Mouse (Mus musculus): Measurements from ENCODE around the gene Tmem59l.

The Tmem59l gene

DNA sequence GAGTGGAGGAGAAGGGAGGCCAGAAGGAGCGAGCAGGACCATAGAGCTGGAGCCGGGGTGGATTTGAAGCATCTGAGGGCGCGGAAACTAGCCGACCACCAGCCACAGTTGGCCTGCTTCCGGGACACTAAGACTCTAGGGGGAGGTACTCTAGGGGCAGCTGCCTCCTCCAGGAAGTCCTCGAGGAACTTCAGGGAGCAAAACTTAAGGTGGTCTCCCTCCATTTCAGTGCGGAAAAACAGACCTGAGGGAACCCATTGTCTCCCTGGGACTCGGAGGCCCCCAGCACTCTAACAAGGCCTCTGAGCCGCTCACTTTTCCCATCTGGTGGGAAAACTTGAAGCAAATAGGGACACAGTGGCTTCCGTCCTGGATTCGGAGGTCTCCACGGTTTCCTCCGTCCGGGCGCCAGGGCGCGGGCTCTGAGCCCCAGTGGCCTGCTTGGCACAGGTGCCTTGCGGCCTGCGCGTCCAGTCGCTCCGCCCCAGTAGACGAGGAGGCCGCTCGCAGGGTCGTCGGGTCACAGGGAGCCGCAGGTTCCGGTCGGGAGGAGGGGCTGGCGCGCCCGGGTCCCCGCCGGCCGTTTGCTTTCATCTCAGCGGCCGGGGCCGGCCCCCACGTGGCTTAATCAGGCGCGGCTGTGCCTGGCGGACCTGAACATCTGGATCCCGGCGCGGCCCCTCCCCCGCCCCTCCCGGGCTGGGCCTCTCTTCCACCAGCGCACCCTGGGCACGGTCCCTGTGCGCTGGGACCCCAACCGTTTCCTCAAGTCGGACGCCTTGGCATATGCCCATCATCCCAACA lies 1.0 kb upstream of the Tmem59l start:
- DNase-seq, result peak; percentile 68

- DNase-seq, result peak; percentile 81
Measured at GRCm38 (mm10) chr8:70486191-70486681, 922 bp downstream of the Tmem59l start.

- DNase-seq, result no peak
Measured at GRCm38 (mm10) chr8:70482943-70483342, 4.2 kb downstream of the Tmem59l start.

DNA sequence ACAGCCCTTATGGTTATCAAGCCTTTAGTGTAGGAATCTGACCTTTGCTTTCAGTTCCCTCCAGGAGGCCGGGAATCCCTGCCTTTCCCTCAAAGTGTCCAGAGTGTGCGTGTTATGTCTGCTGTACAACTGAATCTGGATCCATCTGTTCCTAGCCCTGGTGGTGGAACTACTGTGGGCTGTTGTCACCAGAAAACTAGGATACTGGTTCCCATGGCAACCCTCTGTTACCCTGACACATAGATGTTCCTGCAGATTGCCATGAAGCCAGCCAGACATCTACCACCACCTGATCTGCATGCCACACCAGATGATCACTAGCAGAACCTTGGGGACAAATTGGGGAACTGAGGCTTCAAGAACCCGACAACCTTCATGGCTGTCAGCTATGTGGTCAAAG lies 5.2 kb downstream of the Tmem59l start:
- no peak for DNase-seq

DNA sequence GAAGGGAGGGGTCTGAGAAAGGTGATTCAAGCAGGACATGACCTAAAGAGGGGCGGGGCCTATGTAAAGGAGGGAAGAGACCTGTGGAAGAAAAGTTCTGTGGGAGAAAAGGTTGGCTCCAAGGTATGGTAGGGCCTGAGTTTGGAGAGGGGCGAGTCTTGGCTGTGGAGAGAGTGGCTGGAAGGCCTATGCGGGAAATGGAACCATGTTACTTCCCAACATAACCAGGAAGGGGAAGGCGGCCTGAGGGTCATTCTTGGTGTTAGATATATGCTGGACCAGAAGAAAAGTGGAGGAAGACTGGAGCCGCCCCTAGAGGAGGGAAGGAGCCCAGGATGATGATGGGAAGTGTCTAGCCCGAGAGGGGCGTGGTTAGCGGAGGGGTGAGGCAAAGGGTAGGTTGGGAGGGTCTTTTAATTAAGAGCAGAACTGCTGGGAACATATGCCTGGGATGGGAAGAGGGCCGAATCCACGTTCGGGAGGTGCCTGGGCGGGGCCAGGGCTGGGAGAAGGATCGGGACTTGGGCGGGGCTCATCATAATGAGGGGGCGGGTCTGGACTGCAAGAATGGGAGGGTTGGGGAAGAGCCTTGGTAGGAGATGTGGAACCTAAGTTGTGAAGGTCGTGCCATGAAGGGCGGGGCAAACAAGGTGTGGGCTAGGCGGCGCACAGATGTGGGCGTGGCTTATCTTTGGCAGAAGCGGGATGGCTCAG lies 9.7 kb downstream of the Tmem59l start:
- peak; percentile 77 for DNase-seq

DNA sequence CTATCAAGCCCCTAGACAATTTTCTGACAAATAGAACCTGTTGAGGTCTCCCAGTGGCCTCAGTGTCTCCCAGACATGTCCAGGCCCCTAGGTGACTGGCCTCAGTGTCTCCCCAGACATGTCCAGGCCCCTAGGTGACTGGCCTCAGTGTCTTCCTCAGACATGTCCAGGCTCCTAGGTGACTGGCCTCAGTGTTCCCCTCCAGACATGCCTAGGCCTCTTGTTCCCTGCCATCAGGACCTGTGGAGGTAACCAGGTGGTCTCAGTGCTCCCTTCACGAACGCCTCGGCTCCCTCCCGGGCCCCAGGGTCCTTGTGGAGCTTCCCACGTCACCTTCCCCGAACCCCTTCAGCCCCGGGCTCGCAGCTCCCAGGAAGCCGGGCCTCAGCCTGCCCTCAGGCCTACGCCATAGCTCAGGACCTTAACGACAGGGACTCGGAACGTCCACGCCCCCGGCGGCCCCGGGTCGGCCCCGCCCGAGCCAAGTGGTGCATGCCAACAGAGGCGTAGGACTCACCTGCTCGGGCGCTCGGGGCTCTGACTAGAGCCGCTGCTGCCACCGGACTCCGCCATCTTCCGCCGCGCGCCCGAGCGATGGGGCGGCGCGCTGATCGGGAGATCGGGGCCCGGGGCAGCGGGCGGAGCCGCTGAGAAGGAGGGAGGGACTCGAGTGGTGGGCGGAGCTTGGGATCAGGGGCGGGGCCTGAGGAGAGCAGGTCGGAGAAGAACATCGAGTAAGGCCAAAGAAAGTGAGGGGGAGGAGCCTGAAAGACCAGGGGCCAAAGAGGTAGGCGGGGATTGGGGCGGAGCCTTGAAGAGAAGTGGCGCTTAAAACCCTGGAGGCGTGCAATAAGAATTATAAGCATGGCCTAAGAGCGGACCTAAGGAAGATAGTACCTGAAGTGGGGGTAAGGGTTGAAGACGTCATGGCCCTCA lies 10.6 kb downstream of the Tmem59l start, which contains the start of gene Klhl26:
Gene Klhl26, minus strand, starts transcription at position 636 of the 936 bp plus-strand sequence.
- peak; percentile 97 for DNase-seq

DNA sequence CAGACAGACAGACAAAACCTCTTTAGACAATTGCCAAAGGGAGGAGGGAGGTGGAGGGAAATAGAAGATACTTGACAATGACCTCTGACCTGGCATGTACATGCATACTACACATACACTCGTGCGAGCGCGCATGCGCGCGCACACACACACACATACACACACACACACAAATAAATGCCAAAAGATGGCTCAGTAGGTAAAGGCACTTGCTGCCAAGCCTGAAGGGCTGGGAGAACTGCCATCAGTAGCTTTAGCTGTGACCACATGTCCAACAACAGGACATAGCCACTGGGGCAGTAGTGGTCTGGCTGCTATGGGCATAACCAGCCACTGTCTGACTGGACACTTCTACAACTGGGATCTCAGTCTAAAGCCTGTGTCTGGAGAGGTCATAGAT lies 15.3 kb downstream of the Tmem59l start:
- DNase-seq, result peak; percentile 75

GRCm38 (mm10) chr8:70469938-70470337 lies 17.2 kb downstream of the Tmem59l start:
- DNase-seq, result no peak

DNA sequence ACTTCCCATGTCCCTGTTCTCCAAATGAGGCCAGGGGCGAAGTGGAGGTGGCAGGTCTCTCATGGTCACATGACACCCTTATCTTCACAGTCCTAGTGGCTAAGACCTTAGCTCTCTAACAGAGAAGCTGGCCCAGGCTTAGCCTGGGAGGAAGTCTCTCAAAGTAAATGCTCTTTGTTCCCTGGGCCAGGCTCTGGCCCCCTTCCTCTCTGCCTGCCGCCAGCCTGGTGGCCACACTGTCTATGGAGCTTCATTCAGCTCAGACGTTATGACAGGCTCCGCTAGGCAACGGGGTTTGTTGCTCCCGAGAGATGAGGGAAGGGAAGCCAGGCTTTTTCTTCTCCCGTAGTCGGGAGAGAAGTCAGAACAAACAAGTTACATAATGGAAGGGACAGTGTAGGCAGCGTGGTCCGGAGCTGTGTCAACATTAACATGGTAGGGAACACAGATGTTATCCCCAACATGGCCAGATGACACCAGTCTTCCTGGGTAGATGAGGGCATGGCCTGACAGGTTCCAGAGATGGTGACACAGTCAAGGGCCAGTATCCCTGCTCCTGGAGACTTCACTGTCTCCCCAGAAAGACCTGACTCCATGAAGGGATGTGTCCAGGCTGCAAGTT lies 17.8 kb downstream of the Tmem59l start:
- DNase-seq, result no peak

DNA sequence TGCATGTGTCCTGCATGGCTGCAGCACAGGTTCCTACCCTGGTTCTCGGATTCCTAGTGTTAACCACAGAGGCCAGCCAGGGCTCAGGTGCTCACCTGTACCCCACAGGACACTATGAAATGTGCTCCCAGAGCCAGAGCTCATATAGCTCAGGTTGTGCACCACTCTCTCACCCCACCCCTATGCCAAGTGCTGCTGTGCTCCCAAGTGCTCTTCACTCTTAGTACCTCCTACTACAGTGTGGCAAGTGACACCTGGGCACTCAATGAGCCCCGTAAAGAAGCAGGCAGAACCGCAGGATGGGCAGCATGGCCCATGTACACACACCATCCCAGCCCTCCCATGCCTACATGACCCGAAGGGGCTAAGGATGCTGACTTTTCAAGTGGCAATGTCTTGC lies 18.4 kb downstream of the Tmem59l start:
- DNase-seq, result no peak

DNA sequence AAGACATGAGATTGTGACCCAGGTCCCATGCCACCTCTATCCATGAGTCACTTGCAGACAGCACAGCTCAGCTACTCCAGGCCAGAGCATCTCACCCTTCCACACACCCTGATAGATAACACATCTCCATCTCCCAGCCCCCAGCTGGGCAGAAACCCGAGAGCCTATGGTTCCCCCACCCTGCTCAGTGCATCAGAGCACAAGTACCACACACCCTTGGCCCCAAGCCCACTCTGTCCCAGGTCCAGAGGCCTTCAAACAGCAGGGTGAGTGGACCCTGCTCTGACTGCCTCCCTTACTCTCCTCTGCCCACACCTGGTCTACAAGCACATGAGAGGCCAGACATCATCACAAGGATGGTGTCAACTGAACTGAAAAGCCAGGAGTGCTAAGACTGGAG lies 19.3 kb downstream of the Tmem59l start:
- DNase-seq, result no peak

GRCm38 (mm10) chr8:70467229-70467725 lies 19.9 kb downstream of the Tmem59l start:
- no peak for DNase-seq

DNA sequence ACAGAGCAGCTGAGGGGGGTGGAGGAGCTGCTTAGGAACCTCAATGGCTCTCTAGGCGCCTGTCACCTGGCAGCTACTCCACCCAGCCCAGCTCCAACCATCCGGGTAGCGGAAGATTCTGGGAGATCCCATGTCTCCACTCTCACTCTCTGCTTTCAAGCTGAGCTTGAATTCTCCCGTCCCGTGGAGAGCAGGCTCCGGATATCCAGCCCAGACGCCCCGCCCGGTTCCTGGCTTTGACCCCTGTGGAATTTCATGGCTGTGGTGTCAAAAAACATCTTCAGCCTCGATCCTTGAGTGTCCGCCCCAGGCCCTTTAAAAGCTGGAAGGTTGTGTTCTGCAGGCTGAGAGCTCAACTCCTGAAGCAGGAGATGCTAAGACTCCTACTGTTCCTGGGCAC lies 20.4 kb downstream of the Tmem59l start:
- no peak for DNase-seq

DNA sequence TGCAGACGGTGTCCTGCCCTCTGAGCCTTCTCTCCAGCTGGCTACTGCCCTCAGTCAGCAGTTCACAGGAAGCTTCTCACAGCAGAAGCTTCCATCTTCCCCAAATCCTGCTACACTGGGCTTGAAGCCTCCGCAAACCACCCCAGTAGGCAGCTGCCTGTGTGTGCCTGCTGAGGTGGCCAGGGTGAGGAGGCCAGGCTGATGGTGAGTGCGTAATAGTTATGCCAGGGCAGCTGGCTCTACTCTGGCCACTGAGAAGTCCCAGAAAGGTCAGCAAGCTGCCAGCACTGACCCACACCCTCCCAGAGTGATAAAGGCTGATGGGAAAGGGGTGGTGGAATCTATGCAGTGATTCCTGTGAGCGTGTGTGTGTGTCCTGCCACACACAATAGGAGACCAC lies 20.9 kb downstream of the Tmem59l start:
- DNase-seq, result no peak

DNA sequence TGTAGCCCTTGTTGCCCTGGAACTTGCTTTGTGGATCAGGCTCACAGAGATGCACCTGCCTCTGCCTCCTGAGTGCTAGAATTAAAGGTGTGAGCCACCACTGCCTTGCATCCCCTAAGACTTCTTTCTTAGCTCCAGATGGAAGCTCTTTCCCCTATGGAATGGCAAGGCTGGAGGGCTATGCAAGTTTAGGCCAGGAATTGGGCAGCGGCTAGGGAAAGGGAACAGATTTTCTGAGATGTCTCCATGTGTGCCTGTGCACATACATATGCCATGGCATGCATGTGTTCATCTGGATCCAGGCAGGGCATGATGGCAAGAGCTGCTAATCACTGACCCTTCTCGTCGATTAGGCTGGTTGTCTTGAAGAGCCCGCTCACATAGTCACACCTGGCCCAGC lies 21.5 kb downstream of the Tmem59l start:
- DNase-seq, result no peak

GRCm38 (mm10) chr8:70464162-70464561 lies 23.0 kb downstream of the Tmem59l start:
- DNase-seq, result no peak

DNA sequence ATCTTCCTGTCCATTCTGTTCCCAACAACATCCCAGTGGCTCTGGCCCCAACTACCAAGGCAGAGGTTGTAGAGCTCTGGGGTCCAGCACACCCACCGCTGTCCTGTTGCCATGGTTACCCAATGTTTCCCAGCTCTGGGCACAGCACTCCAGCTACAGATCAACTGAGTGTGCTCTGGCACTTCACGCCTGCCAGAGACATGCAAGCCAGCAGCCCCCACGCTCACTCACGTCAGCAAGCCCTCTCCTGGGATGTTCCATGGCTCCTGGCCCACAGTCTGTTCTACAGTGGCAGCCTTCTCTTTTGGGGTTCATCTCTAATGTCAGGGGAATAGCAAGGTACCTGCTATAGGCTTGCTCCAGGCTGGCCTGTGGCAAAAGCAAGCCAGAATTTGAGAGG lies 23.9 kb downstream of the Tmem59l start:
- DNase-seq, result no peak

GRCm38 (mm10) chr8:70462516-70462813 lies 24.7 kb downstream of the Tmem59l start:
- no peak for DNase-seq

- no peak for DNase-seq
Measured at GRCm38 (mm10) chr8:70461765-70462515, 25.2 kb downstream of the Tmem59l start.

GRCm38 (mm10) chr8:70460606-70461005 lies 26.6 kb downstream of the Tmem59l start:
- peak; percentile 73 for DNase-seq

DNA sequence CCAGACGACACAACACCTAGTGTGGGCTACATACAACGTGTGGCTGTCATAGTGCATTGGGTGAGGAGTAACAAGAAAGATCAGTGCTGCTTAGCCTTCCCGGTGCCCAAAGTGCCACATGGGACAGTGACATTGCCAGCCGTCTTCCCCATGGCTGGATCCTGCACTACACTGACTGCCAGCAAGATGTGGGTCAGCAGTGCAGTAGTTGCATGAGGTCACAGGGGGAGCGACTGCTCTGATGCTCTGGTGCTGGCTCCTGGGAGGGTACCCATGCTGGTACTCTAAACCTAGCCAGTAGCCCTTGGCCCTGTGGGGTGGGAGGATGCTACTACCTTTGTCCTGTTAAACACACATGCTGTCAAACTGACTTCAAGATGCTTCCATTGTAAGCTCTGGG lies 27.0 kb downstream of the Tmem59l start:
- no peak for DNase-seq

GRCm38 (mm10) chr8:70459636-70460035 lies 27.5 kb downstream of the Tmem59l start:
- DNase-seq, result no peak
